Mouse (Mus musculus): ENCODE measurements around the gene Mrpl41.
"Not testable (repeated sequence)": the region's sequence is repeated elsewhere in the genome, so short reads cannot be mapped to it uniquely, and the experiment has no call there.

The Mrpl41 gene

GRCm38 (mm10) chr2:24974906-24975703, at the start of gene Mrpl41:
Gene Mrpl41 (minus strand): TSS chr2:24975098.
- peak; percentile 95 for DNase-seq

GRCm38 (mm10) chr2:25022678-25023077, 47.8 kb upstream of the Mrpl41 start:
- no peak for DNase-seq

GRCm38 (mm10) chr2:25008250-25008649, 33.4 kb upstream of the Mrpl41 start:
- no peak for DNase-seq

GRCm38 (mm10) chr2:25006767-25007166, 31.9 kb upstream of the Mrpl41 start:
- no peak for DNase-seq

- DNase-seq = no peak
Observed at GRCm38 (mm10) chr2:25003946-25004786, 29.3 kb upstream of the Mrpl41 start.

- peak; percentile 33 for DNase-seq
Observed at GRCm38 (mm10) chr2:25000544-25001235, 25.8 kb upstream of the Mrpl41 start.

- no peak for DNase-seq
Observed at GRCm38 (mm10) chr2:24996471-24996870, 21.6 kb upstream of the Mrpl41 start.

- DNase-seq = no peak
Observed at GRCm38 (mm10) chr2:24995332-24995731, 20.4 kb upstream of the Mrpl41 start.

GRCm38 (mm10) chr2:24987762-24988161, 12.9 kb upstream of the Mrpl41 start:
- no peak for DNase-seq

- DNase-seq = no peak
Observed at GRCm38 (mm10) chr2:24976960-24977359, 2.1 kb upstream of the Mrpl41 start.

- DNase-seq = peak; percentile 59
Observed at GRCm38 (mm10) chr2:24975704-24976297, 903 bp upstream of the Mrpl41 start, which contains the start of gene Pnpla7. Gene Pnpla7 (plus strand): TSS chr2:24976033.

GRCm38 (mm10) chr2:24974452-24974851, 446 bp downstream of the Mrpl41 start:
- DNase-seq = not testable (repeated sequence)

GRCm38 (mm10) chr2:24970386-24970785, 4.5 kb downstream of the Mrpl41 start:
- DNase-seq = no peak

GRCm38 (mm10) chr2:24962304-24963000, 12.4 kb downstream of the Mrpl41 start, which contains the start of gene Dph7:
Gene Dph7 (plus strand): TSS chr2:24962400.
- peak; percentile 95 for DNase-seq

GRCm38 (mm10) chr2:24960910-24961309, 14.0 kb downstream of the Mrpl41 start:
- no peak for DNase-seq

GRCm38 (mm10) chr2:24952537-24953055, 22.3 kb downstream of the Mrpl41 start:
- DNase-seq = no peak

- no peak for DNase-seq
Observed at GRCm38 (mm10) chr2:24950189-24950535, 24.7 kb downstream of the Mrpl41 start.

- peak; percentile 100 for DNase-seq
Observed at GRCm38 (mm10) chr2:24949421-24950188, 25.3 kb downstream of the Mrpl41 start, which contains the start of gene Zmynd19. Gene Zmynd19 (plus strand): TSS chr2:24949792.

GRCm38 (mm10) chr2:24944304-24944703, 30.6 kb downstream of the Mrpl41 start:
- not testable (repeated sequence) for DNase-seq

- DNase-seq = no peak
Observed at GRCm38 (mm10) chr2:24942092-24942491, 32.8 kb downstream of the Mrpl41 start.

Measured in right cerebral cortex, postnatal 4 days (tissue).